Mouse (Mus musculus): ENCODE results near the gene Ston2.

- TF ChIP-seq CTCF (IDR thresholded peaks at IDR 0.05; ENCODE audit: control insufficient read depth, insufficient read depth, low read length), result no peak
- TF ChIP-seq POLR2A (IDR thresholded peaks at IDR 0.05; ENCODE audit: borderline replicate concordance, control insufficient read depth, low read depth, low read length), result no peak
Observed at GRCm38 (mm10) chr12:91780531-91780930, 7.7 kb downstream of the Ston2 start.

Data from bone marrow, adult 2 months (tissue).